18 mouse cellular contexts compared by ENCODE assay signal in the genomic region with DNA sequence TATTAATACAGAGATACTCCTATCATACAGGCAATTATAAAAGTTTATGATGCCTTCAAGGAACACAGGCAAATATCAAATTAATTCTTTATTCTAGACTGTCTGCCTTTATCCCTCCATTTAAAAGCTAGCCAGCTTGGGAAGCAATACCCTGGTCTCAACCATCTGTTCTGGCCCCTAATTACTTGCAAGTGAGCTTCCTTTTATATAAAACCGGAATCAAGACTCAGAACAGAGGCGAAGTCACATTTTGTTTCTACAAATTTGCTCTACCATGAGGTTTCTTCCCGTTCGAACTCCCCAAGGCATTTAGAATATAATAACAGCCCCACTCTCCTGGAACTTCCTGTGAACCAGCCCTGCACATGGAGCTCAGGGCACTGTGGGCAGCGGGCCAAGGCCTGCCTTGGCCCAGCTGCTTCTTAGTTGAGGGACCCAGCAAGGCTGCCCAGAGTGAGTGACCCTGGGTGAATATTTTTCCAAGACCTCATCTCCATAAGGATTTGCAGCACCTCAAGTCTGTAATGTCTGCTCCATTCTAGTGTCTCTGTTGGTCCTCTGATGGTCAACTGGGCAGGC.
DNase-seq lines count a peak whose midpoint lies in the region; ATAC-seq and TF ChIP-seq lines count a peak whose summit lies in the region.
"Had no signal": no experiment of that assay in that cellular context is flagged by ENCODE, and none has a peak within 500 bp of the region (broad histone marks: within the 10 kb centered on the region; RNA-seq: fewer than 3 reads in every experiment).

No protein-coding gene starts in this region.

- no peak for TF ChIP-seq POLR2A in cerebellum, adult 2 months (IDR thresholded peaks at IDR 0.05; ENCODE audit: borderline replicate concordance, insufficient read depth, low read length)
- TF ChIP-seq POLR2A in limb, embryonic 14.5 days (IDR thresholded peaks at IDR 0.05; ENCODE audit: borderline replicate concordance, extremely low read depth, insufficient read depth, insufficient read length), result no peak

- H3K9ac ChIP-seq in limb, embryonic 14.5 days (ENCODE audit: low read depth, low read length, severe bottlenecking), result no peak overlapping the region
- no peak overlapping the region for H3K9ac ChIP-seq in forebrain, embryonic 16.5 days (replicated peaks; ENCODE audit: low read depth, low read length)
- H3K9ac ChIP-seq: heart, embryonic 13.5 days; hindbrain, embryonic 14.5 days; intestine, embryonic 15.5 days; limb, embryonic 13.5 days; liver, embryonic 14.5 days; neural tube, embryonic 12.5 days had no signal

- no peak for TF ChIP-seq CTCF in cerebellum, adult 2 months (IDR thresholded peaks at IDR 0.05; ENCODE audit: borderline replicate concordance, insufficient read depth, low read depth, low read length)

- no peaks in the 10 kb centered on the region for H3K27me3 ChIP-seq in cerebellum, adult 2 months (ENCODE audit: control insufficient read depth, insufficient read depth, low read length)
- no peaks in the 10 kb centered on the region for H3K27me3 ChIP-seq in limb, embryonic 14.5 days (ENCODE audit: control insufficient read depth, insufficient read depth, low read length)
- H3K27me3 ChIP-seq in limb, embryonic 10.5 days (ENCODE audit: low read depth, poor library complexity, severe bottlenecking), result no peaks in the 10 kb centered on the region
- H3K27me3 ChIP-seq in forebrain, embryonic 16.5 days (replicated peaks; ENCODE audit: control insufficient read depth, insufficient read depth, low read length), result no peaks in the 10 kb centered on the region
- H3K27me3 ChIP-seq: heart, embryonic 13.5 days; intestine, embryonic 15.5 days; neural tube, embryonic 12.5 days had no signal

- H3K4me2 ChIP-seq in limb, embryonic 14.5 days (replicated peaks; ENCODE audit: low read depth, low read length, severe bottlenecking), result no peak overlapping the region
- no peak overlapping the region for H3K4me2 ChIP-seq in forebrain, embryonic 16.5 days (ENCODE audit: low read length)
- H3K4me2 ChIP-seq: heart, embryonic 13.5 days; hindbrain, embryonic 14.5 days; intestine, embryonic 15.5 days; limb, embryonic 13.5 days; midbrain, embryonic 11.5 days; neural tube, embryonic 12.5 days had no signal

- H3K9me3 ChIP-seq in limb, embryonic 14.5 days (ENCODE audit: control insufficient read depth, low read length), result no peaks in the 10 kb centered on the region
- H3K9me3 ChIP-seq in limb, embryonic 10.5 days (replicated peaks), result no peaks in the 10 kb centered on the region
- H3K9me3 ChIP-seq in forebrain, embryonic 16.5 days (ENCODE audit: control insufficient read depth, low read length), result no peaks in the 10 kb centered on the region
- H3K9me3 ChIP-seq: intestine, embryonic 15.5 days; limb, embryonic 13.5 days had no signal

- no peak overlapping the region for H3K27ac ChIP-seq in cerebellum, adult 2 months (ENCODE audit: insufficient read depth, low read length)
- H3K27ac ChIP-seq in limb, embryonic 14.5 days (replicated peaks; ENCODE audit: low read depth, low read length), result no peak overlapping the region
- no peak overlapping the region for H3K27ac ChIP-seq in limb, embryonic 10.5 days
- H3K27ac ChIP-seq in forebrain, embryonic 16.5 days (ENCODE audit: low read length), result peak overlapping the region; percentile 54
- H3K27ac ChIP-seq: heart, embryonic 13.5 days; hindbrain, embryonic 14.5 days; intestine, embryonic 15.5 days; limb, embryonic 13.5 days; liver, embryonic 14.5 days; neural tube, embryonic 12.5 days had no signal

- H3K4me3 ChIP-seq in cerebellum, adult 2 months (replicated peaks; ENCODE audit: insufficient read depth, low read depth, low read length), result no peak overlapping the region
- H3K4me3 ChIP-seq in limb, embryonic 14.5 days (replicated peaks; ENCODE audit: low read length), result no peak overlapping the region
- H3K4me3 ChIP-seq in limb, embryonic 10.5 days, result no peak overlapping the region
- H3K4me3 ChIP-seq in forebrain, embryonic 16.5 days (replicated peaks; ENCODE audit: low read length), result no peak overlapping the region
- H3K4me3 ChIP-seq: heart, embryonic 13.5 days; intestine, embryonic 15.5 days; limb, embryonic 13.5 days; neural tube, embryonic 12.5 days had no signal

- DNase-seq in cerebellum, postnatal 10 days, result peak; percentile 74 to 81
- no peak for DNase-seq in cerebellum, adult 2 months
- DNase-seq in frontal cortex, postnatal 25 days (ENCODE audit: low spot score in 2 of 2), result no peak
- DNase-seq in limb, embryonic 14.5 days (ENCODE audit: low spot score), result peak; percentile 30
- DNase-seq in limb, embryonic 10.5 days (ENCODE audit: low spot score), result no peak
- DNase-seq: gastrocnemius, postnatal 14 days; heart, adult 18-20 months; thymus, postnatal 14 days had no signal

- no peaks in the 10 kb centered on the region for H3K4me1 ChIP-seq in cerebellum, adult 2 months (ENCODE audit: control insufficient read depth, insufficient read depth, low read length)
- H3K4me1 ChIP-seq in limb, embryonic 14.5 days (ENCODE audit: control insufficient read depth, insufficient read depth, low read length), result no peaks in the 10 kb centered on the region
- H3K4me1 ChIP-seq in limb, embryonic 10.5 days, result peaks cover 24% of the 10 kb centered on the region
- H3K4me1 ChIP-seq in forebrain, embryonic 16.5 days (replicated peaks; ENCODE audit: control insufficient read depth, insufficient read depth, low read length), result 0 out of 2 replicates have a peak, but pooled peaks cover 4% of the 10 kb centered on the region
- H3K4me1 ChIP-seq: intestine, embryonic 15.5 days had no signal

- ATAC-seq in frontal cortex, adult (ENCODE audit: low TSS enrichment), result peak; percentile 75
- ATAC-seq in limb, embryonic 14.5 days (ENCODE audit: low FRiP score, low read depth), result no peak
- no peak for ATAC-seq in forebrain, embryonic 16.5 days
- ATAC-seq: intestine, embryonic 15.5 days had no signal

- H3K36me3 ChIP-seq in limb, embryonic 14.5 days (ENCODE audit: control insufficient read depth, insufficient read depth, low read length), result no peaks in the 10 kb centered on the region
- no peaks in the 10 kb centered on the region for H3K36me3 ChIP-seq in limb, embryonic 10.5 days
- H3K36me3 ChIP-seq in forebrain, embryonic 16.5 days (ENCODE audit: control insufficient read depth, insufficient read depth), result no peaks in the 10 kb centered on the region
- H3K36me3 ChIP-seq: G1E; heart, embryonic 13.5 days; intestine, embryonic 15.5 days; limb, embryonic 13.5 days; neural tube, embryonic 12.5 days had no signal

- WGBS in cerebellum, adult 2 months, result 14% methylated on average over 5 of the region's 5 CpGs
- 49% methylated on average over 5 of the region's 5 CpGs for WGBS in limb, embryonic 14.5 days
- WGBS in limb, embryonic 10.5 days, result 90% methylated on average over 5 of the region's 5 CpGs
- 59% methylated on average over 5 of the region's 5 CpGs for whole genome bisulfite sequencing in forebrain, embryonic 16.5 days

Comparison
In these comparisons a context has a peak if more than half of its experiments do, and no peak if none do; other contexts are left out.
1. DNase-seq: peak in cerebellum, postnatal 10 days (2 of 2) and limb, embryonic 14.5 days (single experiment); none in cerebellum, adult 2 months (0 of 2), frontal cortex, postnatal 25 days (0 of 2) and limb, embryonic 10.5 days (single experiment).